In genomic region chr10:43748300-43748699, GRCm38 (mm10) we compare ENCODE assay signal across 26 mouse cellular contexts.
"Had no signal": no experiment of that assay in that cellular context is flagged by ENCODE, and none has a peak within 500 bp of the region (broad histone marks: within the 10 kb centered on the region; RNA-seq: fewer than 3 reads in every experiment).

No protein-coding gene starts in this region.

- H3K9ac ChIP-seq: embryonic facial prominence, embryonic 12.5 days; embryonic facial prominence, embryonic 13.5 days; embryonic facial prominence, embryonic 15.5 days; forebrain, embryonic 12.5 days; forebrain, embryonic 13.5 days; forebrain, embryonic 15.5 days; forebrain, postnatal 0 days had no signal

- DNase-seq: cerebellum, adult 8-10 months; cerebellum, adult 9-10 months; cerebellum, adult 9-11 months; cerebellum, postnatal 10 days; cerebellum, postnatal 14 days; cerebellum, postnatal 25 days; cerebellum, postnatal 36 days; embryo, embryonic 11 days; forebrain, postnatal 0 days; gastrocnemius, adult 2 months; gastrocnemius, postnatal 10 days; gastrocnemius, postnatal 14 days; gastrocnemius, postnatal 25 days; heart, adult 18-20 months; heart, adult 2 months had no signal

- ATAC-seq: forebrain, embryonic 13.5 days; forebrain, embryonic 14.5 days; forebrain, embryonic 15.5 days; forebrain, embryonic 16.5 days; forebrain, postnatal 0 days had no signal

- H3K9me3 ChIP-seq: embryonic facial prominence, embryonic 10.5 days; embryonic facial prominence, embryonic 12.5 days; embryonic facial prominence, embryonic 13.5 days; embryonic facial prominence, embryonic 15.5 days; forebrain, embryonic 10.5 days; forebrain, embryonic 12.5 days; forebrain, embryonic 13.5 days; forebrain, embryonic 15.5 days had no signal

- H3K27ac ChIP-seq: embryonic facial prominence, embryonic 10.5 days; embryonic facial prominence, embryonic 12.5 days; embryonic facial prominence, embryonic 13.5 days; embryonic facial prominence, embryonic 15.5 days; forebrain, embryonic 10.5 days; forebrain, embryonic 12.5 days; forebrain, embryonic 13.5 days; forebrain, embryonic 15.5 days; gastrocnemius, adult 2 months; heart, adult 2 months had no signal

- H3K27me3 ChIP-seq: embryonic facial prominence, embryonic 12.5 days; embryonic facial prominence, embryonic 13.5 days; embryonic facial prominence, embryonic 15.5 days; forebrain, embryonic 12.5 days; forebrain, embryonic 13.5 days; forebrain, embryonic 15.5 days had no signal

- H3K36me3 ChIP-seq: embryonic facial prominence, embryonic 10.5 days; embryonic facial prominence, embryonic 12.5 days; embryonic facial prominence, embryonic 13.5 days; embryonic facial prominence, embryonic 15.5 days; forebrain, embryonic 10.5 days; forebrain, embryonic 12.5 days; forebrain, embryonic 15.5 days had no signal

- H3K4me3 ChIP-seq: embryonic facial prominence, embryonic 10.5 days; embryonic facial prominence, embryonic 12.5 days; embryonic facial prominence, embryonic 13.5 days; embryonic facial prominence, embryonic 15.5 days; erythroblast, embryonic 14.5 days; forebrain, embryonic 10.5 days; forebrain, embryonic 12.5 days; forebrain, embryonic 13.5 days; forebrain, embryonic 15.5 days; gastrocnemius, adult 2 months; heart, adult 2 months had no signal

- H3K4me2 ChIP-seq: embryonic facial prominence, embryonic 12.5 days; embryonic facial prominence, embryonic 13.5 days; embryonic facial prominence, embryonic 15.5 days; forebrain, embryonic 12.5 days; forebrain, embryonic 13.5 days; forebrain, embryonic 15.5 days had no signal

- H3K4me1 ChIP-seq: embryonic facial prominence, embryonic 12.5 days; forebrain, embryonic 15.5 days had no signal
